Mouse (Mus musculus): Measurements from ENCODE around the gene Olfr1179. TPM values are rescaled to one million over a fixed set of nuclear protein-coding genes. Genes with fewer than 3 reads are reported as not detected.
"Not testable (repeated sequence)": the region's sequence is repeated elsewhere in the genome, so short reads cannot be mapped to it uniquely, and the experiment has no call there.

The Olfr1179 gene
- not detected for total RNA-seq (2022)

DNA sequence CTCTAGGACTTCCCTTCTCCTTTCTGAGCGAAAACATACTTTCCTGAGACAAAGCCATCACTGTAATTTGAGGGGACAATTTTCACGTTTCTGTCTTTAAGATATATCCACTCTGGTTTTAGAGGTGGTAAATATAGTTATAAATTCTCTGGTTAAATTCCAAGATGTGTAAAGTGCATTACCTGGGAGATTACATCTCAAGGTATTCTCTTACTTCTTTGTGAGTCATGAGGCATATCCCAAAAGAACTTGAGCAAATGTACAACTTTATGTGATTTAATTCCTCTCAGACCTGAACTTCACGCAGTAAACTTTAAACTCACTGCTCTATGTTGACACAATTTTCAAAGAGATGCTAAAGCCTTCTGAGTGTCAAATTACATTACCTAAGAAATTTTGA lies at the start of gene Olfr1179:
Olfr1179 (minus strand) TSS at position 101 of the 400 bp plus-strand sequence.
- DNase-seq: no peak

DNA sequence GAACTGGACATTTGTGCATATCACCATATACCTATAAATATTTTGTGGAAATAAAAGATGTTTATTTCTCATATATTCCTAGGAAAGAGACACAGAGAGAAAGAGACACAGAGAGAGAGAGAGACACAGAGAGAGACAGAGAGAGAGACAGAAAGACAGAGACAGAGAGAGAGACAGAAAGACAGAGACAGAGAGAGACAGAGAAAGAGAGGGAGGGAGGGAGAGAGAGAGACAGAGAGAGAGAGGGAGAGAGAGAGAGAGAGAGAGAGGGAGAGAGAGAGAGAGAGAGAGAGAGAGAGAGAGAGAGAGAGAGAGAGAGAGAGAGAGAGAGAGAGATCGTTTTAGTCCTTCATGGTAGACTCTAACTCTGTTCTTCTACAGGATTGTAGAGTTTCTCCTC lies 48.3 kb upstream of the Olfr1179 start, which contains the start of gene Olfr1183:
Olfr1183 (plus strand) TSS at position 301 of the 400 bp plus-strand sequence.
- DNase-seq: not testable (repeated sequence)

DNA sequence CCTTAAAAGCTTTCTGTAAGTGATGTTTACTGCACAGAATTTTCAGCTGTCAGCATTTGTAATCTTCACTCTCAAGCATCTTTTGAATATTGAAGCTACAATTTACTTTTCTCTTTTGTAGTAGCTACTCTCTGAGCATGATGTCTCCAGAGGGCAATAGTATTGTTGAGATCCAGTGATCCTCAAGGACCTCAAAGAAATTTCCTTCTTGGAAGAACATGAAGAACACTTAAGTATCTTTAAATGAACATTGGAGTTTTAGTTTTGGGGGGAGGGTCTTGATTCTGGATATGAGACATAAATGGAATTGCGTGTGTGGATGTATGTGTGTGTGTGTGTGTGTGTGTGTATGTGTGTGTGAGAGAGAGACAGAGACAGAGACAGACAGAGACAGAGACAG lies 42.8 kb upstream of the Olfr1179 start, which contains the start of gene Gm13757:
Gm13757 (minus strand) TSS at position 101 of the 400 bp plus-strand sequence.
- no peak for DNase-seq

DNA sequence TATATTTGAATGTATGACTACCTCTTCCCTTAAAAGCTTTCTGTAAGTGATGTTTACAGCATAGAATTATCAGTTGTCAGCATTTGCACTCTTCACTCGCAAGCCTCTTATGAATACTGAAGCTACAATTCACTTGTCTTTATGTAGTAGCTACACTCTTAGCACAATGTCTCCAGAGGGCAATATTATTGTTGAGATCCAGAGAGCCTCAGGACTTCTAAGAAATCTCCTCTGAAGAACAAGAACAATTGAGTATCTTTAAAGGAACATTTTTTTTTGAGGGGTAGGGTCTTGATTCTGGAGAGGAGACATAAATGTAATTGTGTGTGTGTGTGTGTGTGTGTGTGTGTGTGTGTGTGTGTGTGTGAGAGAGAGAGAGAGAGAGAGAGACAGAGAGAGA lies 19.8 kb upstream of the Olfr1179 start, which contains the start of gene Olfr1181:
Olfr1181 (minus strand) TSS at position 101 of the 400 bp plus-strand sequence.
- no peak for DNase-seq

DNA sequence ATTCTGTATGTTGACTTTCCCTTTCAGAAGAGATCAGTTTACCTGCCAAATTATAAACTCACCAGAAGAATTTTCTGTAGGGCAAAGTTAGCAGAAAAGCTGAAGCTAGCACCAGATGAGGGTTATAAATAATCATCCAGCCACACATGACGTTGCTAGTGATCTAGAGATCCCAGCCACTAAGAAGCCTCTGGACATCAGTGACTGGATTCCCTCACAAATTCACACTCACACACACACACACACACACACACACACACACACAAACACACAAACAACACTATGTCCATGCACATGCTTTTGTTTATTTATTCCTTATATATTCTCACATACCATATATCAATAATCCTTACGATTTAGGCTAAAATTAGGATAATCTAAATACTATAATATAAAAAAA lies 12.8 kb upstream of the Olfr1179 start, which contains the start of gene Olfr1180:
Olfr1180 (minus strand) TSS at position 101 of the 400 bp plus-strand sequence.
- no peak for DNase-seq

DNA sequence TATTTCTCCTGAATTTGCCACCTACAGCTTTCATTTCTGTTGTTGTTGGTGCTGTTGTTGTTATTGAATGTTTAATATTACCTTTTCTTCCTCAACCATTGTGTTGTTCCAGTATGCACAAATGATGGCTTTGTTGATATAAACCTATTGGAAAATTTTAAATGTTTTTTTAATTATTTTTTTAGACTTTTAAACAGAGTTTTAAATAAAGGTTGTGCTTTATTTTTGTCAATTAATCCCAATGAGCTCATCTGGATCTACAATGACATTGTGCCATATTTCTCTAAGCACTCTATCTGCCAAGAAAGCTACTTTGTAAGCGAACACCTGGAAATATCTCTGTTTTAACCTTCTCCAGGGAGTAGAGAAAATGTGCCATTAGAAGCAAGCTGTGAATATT lies 19.5 kb downstream of the Olfr1179 start, which contains the start of gene Olfr1178:
Olfr1178 (plus strand) TSS at position 301 of the 400 bp plus-strand sequence.
- no peak for DNase-seq

DNA sequence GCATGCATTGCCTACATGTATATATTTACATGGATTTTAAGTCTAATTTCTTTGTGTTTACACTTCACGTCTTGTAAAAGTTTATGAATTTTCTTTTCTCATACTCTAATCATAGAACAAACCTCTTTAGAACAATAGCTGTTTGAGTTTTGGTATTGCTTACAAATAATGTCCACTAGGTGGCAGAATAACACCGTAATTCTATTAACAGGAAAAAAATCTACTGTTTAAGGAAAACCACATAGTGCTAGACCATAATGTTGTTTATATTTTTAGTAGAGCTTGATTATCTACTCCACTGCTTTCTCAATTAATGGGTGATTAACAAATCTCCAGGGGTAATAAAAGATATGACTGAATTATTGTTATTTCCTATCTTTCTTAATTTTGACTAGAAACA lies 49.9 kb downstream of the Olfr1179 start:
- no peak for DNase-seq

Other genes starting within 250 kb of the Olfr1179 start
- not detected for gene Olfr1168, start 224.6 kb downstream of the Olfr1179 start, total RNA-seq (2022)
- not detected for gene Olfr1170, start 178.1 kb downstream of the Olfr1179 start, total RNA-seq (2022)
- not detected for gene Olfr1173, start 126.6 kb downstream of the Olfr1179 start, total RNA-seq (2022)
- gene Olfr1174-ps, start 91.3 kb downstream of the Olfr1179 start, total RNA-seq (2022): not detected
- gene Olfr1175-ps, start 79.2 kb downstream of the Olfr1179 start, total RNA-seq (2022): under 1 TPM in 1 of 4 experiments, not detected in 3; 0.06 TPM
- not detected for gene Olfr1176, start 69.7 kb downstream of the Olfr1179 start, total RNA-seq (2022)
- gene Olfr1177-ps, start 60.0 kb downstream of the Olfr1179 start, total RNA-seq (2022): not detected
- not detected for gene Olfr1178, start 19.4 kb downstream of the Olfr1179 start, total RNA-seq (2022)
- not detected for gene Olfr1180, start 12.7 kb upstream of the Olfr1179 start, total RNA-seq (2022)
- gene Olfr1181, start 19.7 kb upstream of the Olfr1179 start, total RNA-seq (2022): not detected
- gene Gm13757, start 42.7 kb upstream of the Olfr1179 start, total RNA-seq (2022): not detected
- not detected for gene Olfr1183, start 48.4 kb upstream of the Olfr1179 start, total RNA-seq (2022)
- not detected for gene Olfr1184, start 77.1 kb upstream of the Olfr1179 start, total RNA-seq (2022)
- not detected for gene Olfr1185-ps1, start 86.9 kb upstream of the Olfr1179 start, total RNA-seq (2022)
- gene Olfr1186, start 112.1 kb upstream of the Olfr1179 start, total RNA-seq (2022): not detected
- not detected for gene Olfr1188, start 150.5 kb upstream of the Olfr1179 start, total RNA-seq (2022)
- not detected for gene Olfr1189, start 180.0 kb upstream of the Olfr1179 start, total RNA-seq (2022)
- gene Olfr1191-ps1, start 234.1 kb upstream of the Olfr1179 start, total RNA-seq (2022): not detected
- gene Olfr1192-ps1, start 242.1 kb upstream of the Olfr1179 start, total RNA-seq (2022): not detected